Mouse (Mus musculus): Measurements from ENCODE around the gene Lcn6. TPM values are rescaled to one million over a fixed set of nuclear protein-coding genes. Genes with fewer than 3 reads are reported as not detected.

Gene Lcn6
- polyA plus RNA-seq (2015; fragmentation: Nextera tagmentation; extraction: Ambion mirVana) = not detected in 2 replicates

DNA sequence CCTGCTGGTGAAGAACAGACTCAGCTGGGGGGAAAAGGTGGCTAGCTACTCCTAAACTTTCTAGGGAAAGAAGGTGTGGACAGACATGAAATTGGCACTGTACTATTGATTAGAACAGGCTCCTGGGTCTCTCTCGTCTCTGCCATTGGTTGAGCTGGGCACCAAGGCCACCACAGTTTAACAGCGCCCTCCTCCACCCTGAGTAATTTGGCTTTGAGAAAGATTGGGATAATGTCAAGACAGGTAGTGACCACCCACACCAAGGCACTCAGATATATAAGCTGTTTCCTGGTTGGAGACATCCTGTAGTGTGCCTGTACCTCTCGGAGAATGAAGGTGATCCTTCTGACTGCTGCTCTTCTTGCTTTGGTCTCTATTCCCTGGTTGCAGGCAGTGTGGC lies at the start of gene Lcn6:
Lcn6 (plus strand) TSS at position 301 of the 400 bp plus-strand sequence.
- H3K27ac ChIP-seq = no peak within 1 kb of the TSS
- no peak within 1 kb of the TSS for H3K4me2 ChIP-seq
- no peaks in the 10 kb centered on the region for H3K9me3 ChIP-seq (replicated peaks)
- no peaks in the 10 kb centered on the region for H3K4me1 ChIP-seq
- H3K36me3 ChIP-seq (ENCODE audit: poor library complexity, severe bottlenecking) = no peaks in the 10 kb centered on the region
- no peak for ATAC-seq
- H3K4me3 ChIP-seq = no peak within 1 kb of the TSS
- H3K9ac ChIP-seq = no peak within 1 kb of the TSS
- 93% methylated on average over 3 of the region's 3 CpGs for WGBS
- no peaks in the 10 kb centered on the region for H3K27me3 ChIP-seq

DNA sequence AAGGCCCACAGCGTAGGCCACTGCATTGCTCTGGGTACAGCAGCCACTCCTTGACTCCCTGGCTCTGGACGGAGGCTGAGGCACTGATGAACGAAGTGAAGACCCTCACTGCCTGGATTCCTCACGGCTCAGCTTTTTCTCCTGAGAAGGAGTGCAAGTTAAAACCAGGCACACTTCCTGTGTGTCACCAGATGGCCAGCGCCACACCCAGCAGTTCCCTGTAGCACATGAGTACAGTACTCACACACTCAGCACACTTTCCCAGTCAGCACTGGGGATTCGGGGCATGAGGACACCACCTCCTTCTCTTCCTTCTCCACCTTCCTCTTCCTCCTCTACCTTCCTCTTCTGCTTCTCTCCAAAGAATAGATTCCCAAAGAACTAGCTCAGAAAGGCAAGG lies 48.8 kb upstream of the Lcn6 start, which contains the start of gene Fcna:
Fcna (minus strand) TSS at position 220 of the 400 bp plus-strand sequence.
- no peaks in the 10 kb centered on the region for H3K9me3 ChIP-seq (replicated peaks)
- H3K27me3 ChIP-seq = no peaks in the 10 kb centered on the region
- H3K27ac ChIP-seq = no peak within 1 kb of the TSS
- H3K4me3 ChIP-seq = no peak within 1 kb of the TSS
- no peak for ATAC-seq
- H3K4me2 ChIP-seq = no peak within 1 kb of the TSS
- no peak within 1 kb of the TSS for H3K9ac ChIP-seq
- WGBS = 82% methylated on average over 6 of the region's 6 CpGs
- H3K36me3 ChIP-seq (ENCODE audit: poor library complexity, severe bottlenecking) = no peaks in the 10 kb centered on the region
- no peaks in the 10 kb centered on the region for H3K4me1 ChIP-seq

DNA sequence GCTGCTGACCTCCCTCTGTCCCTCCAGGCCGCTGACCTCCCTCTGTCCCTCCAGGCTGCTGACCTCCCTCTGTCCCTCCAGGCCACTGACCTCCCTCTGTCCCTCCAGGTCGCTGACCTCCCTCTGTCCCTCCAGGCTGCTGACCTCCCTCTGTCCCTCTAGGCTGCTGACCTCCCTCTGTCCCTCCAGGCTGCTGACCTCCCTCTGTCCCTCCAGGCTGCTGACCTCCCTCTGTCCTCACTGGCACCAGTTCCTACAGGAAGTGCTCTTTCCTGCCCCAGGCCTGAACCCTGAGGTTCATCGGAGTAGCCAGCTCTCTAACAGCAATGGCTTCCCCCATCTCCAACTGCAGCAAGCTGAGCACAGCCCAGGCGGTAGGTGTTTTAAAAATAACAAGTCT lies 47.8 kb upstream of the Lcn6 start:
- no peak overlapping the region for H3K27ac ChIP-seq
- no peaks in the 10 kb centered on the region for H3K4me1 ChIP-seq
- no peak for ATAC-seq
- H3K9me3 ChIP-seq (replicated peaks) = no peaks in the 10 kb centered on the region
- WGBS = 59% methylated on average over 4 of the region's 4 CpGs
- no peak overlapping the region for H3K9ac ChIP-seq
- no peaks in the 10 kb centered on the region for H3K36me3 ChIP-seq (ENCODE audit: poor library complexity, severe bottlenecking)
- no peak overlapping the region for H3K4me3 ChIP-seq
- no peak overlapping the region for H3K4me2 ChIP-seq
- H3K27me3 ChIP-seq = no peaks in the 10 kb centered on the region

DNA sequence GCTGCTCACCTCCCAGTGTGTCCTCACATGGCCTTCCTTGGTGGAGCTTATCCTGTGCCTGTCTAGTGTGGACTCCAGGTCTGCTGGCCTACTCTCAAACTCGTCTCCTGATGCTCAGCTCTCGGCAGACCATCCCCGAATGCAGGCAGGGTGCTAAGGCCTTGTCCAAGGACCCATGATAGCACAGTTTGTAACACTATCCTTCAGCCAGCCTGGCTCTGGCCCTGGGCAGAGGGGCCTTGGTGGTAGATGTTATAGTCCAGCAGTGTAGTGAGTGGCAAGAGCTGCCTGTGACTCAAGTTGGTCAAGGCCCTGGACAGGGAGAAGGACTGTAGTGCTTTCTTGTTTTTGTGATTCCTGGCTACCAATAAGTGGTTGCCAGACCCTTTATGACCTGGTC lies 43.0 kb upstream of the Lcn6 start:
- Histone ChIP-seq H3K9me3 (replicated peaks) (no peaks in the 10 kb centered on the region), H3K9ac (no peak overlapping the region), H3K4me1 (no peaks in the 10 kb centered on the region), H3K4me2 (no peak overlapping the region), H3K27ac (no peak overlapping the region), H3K4me3 (no peak overlapping the region), H3K27me3 (no peaks in the 10 kb centered on the region), H3K36me3 (ENCODE audit: poor library complexity, severe bottlenecking) (no peaks in the 10 kb centered on the region)
- 73% methylated on average over 3 of the region's 3 CpGs for WGBS
- no peak for ATAC-seq

DNA sequence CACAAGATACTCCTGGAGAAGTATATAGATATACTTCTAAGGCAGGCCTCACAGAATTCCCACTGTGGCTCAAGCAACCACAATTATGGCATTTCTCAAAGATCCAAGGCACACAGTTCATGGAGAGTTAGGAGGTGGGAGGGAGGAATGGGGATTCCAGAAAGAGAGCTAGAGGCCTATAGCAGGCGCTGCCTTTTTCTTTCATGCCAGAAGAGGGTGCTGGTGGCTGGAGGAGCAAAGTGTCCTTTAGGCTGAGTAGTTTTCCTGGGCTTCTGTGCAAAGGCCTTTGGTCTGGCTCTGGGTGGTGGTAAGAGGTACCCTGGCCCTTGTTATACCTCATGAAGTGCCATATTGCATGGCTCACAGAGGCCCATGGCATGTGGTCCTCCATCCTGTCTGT lies 42.5 kb upstream of the Lcn6 start:
- Histone ChIP-seq H3K27ac (no peak overlapping the region), H3K9ac (no peak overlapping the region), H3K4me2 (no peak overlapping the region), H3K4me3 (no peak overlapping the region), H3K36me3 (ENCODE audit: poor library complexity, severe bottlenecking) (no peaks in the 10 kb centered on the region), H3K4me1 (no peaks in the 10 kb centered on the region), H3K9me3 (replicated peaks) (no peaks in the 10 kb centered on the region), H3K27me3 (no peaks in the 10 kb centered on the region)
- no peak for ATAC-seq
- 43% methylated on average over 1 of the region's 1 CpGs for WGBS

DNA sequence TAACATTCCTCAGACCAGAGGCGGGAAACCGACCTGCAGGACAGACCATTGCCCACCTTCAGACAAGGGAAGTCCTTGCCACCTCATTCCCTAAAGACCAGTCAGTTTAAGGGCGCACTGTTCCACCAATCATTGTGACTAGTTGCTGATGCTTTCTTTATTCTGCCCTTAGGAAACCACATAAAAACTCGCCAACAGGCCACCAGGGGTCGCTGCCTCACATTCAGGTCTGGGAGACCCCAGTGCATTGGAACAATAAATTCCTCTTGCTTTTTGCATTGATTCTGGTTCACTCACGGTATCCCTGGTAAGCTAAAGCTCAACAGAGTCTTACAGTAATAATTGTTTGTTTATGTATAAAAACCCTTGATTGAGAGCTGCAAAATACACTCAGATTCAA lies 36.7 kb upstream of the Lcn6 start:
- H3K9ac ChIP-seq = no peak overlapping the region
- no peaks in the 10 kb centered on the region for H3K36me3 ChIP-seq (ENCODE audit: poor library complexity, severe bottlenecking)
- H3K4me3 ChIP-seq = no peak overlapping the region
- WGBS = 15% methylated on average over 6 of the region's 6 CpGs
- no peaks in the 10 kb centered on the region for H3K4me1 ChIP-seq
- no peaks in the 10 kb centered on the region for H3K27me3 ChIP-seq
- H3K9me3 ChIP-seq (replicated peaks) = no peaks in the 10 kb centered on the region
- no peak overlapping the region for H3K4me2 ChIP-seq
- no peak for ATAC-seq
- H3K27ac ChIP-seq = no peak overlapping the region

DNA sequence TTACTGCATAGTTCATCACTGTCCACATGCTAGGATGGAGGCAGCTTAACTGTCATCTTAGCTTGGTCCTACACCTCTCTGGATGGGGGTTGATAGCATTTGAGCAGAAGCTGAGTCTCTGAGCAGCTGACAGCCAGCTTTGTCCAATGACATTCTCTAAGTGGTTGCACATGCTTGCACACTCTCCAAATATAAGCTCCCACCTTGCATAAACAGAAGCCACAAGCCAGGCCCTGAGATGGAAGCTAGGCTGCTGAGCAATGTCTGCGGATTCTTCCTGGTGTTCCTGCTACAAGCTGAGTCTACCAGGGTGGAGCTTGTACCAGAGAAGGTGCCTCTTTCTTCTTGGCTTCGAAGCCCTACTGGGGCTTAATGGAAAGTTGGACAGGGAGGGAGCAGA lies 23.7 kb upstream of the Lcn6 start, which contains the start of gene Lcn8:
Lcn8 (plus strand) TSS at position 219 of the 400 bp plus-strand sequence.
- Histone ChIP-seq H3K4me2 (no peak within 1 kb of the TSS), H3K4me1 (no peaks in the 10 kb centered on the region), H3K27ac (no peak within 1 kb of the TSS), H3K36me3 (ENCODE audit: poor library complexity, severe bottlenecking) (no peaks in the 10 kb centered on the region), H3K9ac (no peak within 1 kb of the TSS), H3K27me3 (no peaks in the 10 kb centered on the region), H3K4me3 (no peak within 1 kb of the TSS), H3K9me3 (replicated peaks) (no peaks in the 10 kb centered on the region)
- WGBS = 79% methylated on average over 2 of the region's 2 CpGs
- ATAC-seq = no peak

DNA sequence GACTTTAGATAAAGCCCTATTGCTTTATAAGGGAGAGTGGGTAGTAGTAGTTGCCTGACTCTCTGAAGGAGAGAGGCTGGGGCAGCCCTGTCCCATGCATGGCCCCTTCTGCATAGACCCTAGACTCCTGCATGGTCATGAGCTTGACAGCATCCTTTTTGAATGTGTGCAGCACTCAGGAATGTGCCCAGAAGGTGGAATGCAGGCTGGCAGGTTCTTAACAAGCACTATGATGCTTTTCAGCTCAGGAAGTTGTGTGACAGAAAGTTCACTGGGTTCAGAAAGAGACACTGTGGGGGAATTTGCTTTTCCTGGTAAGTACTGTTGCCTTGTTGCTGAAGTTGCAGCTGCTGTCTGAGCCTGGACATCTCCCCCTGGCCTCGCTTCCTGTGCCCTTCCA lies 22.1 kb upstream of the Lcn6 start:
- H3K4me3 ChIP-seq = no peak overlapping the region
- no peaks in the 10 kb centered on the region for H3K36me3 ChIP-seq (ENCODE audit: poor library complexity, severe bottlenecking)
- no peak overlapping the region for H3K4me2 ChIP-seq
- no peak overlapping the region for H3K9ac ChIP-seq
- H3K27ac ChIP-seq = no peak overlapping the region
- H3K9me3 ChIP-seq (replicated peaks) = no peaks in the 10 kb centered on the region
- no peaks in the 10 kb centered on the region for H3K27me3 ChIP-seq
- no peak for ATAC-seq
- H3K4me1 ChIP-seq = no peaks in the 10 kb centered on the region
- 71% methylated on average over 1 of the region's 1 CpGs for WGBS

DNA sequence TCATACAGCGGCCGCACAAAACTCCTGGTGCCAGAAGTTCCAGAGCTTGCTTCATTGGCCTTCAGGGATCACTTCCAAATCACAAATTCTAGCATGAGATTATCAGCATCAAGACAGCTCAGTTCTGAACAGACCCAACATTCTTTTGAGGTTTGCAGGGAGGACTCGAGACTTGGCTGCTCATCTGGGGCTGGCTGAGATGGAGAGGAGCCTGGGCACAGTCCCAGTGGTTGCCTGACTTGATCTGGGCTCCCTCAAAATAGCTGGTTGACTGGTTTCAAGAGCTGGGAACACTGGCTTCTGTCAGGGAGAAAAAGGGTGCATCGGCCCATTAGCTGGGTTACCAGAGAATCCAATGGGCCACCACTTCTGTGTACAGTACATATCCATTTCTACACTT lies 19.9 kb upstream of the Lcn6 start:
- H3K4me2 ChIP-seq = no peak overlapping the region
- H3K4me1 ChIP-seq = no peaks in the 10 kb centered on the region
- no peaks in the 10 kb centered on the region for H3K27me3 ChIP-seq
- H3K27ac ChIP-seq = no peak overlapping the region
- H3K36me3 ChIP-seq (ENCODE audit: poor library complexity, severe bottlenecking) = no peaks in the 10 kb centered on the region
- no peak overlapping the region for H3K4me3 ChIP-seq
- H3K9me3 ChIP-seq (replicated peaks) = no peaks in the 10 kb centered on the region
- no peak overlapping the region for H3K9ac ChIP-seq
- ATAC-seq = no peak
- WGBS = 82% methylated on average over 4 of the region's 4 CpGs

DNA sequence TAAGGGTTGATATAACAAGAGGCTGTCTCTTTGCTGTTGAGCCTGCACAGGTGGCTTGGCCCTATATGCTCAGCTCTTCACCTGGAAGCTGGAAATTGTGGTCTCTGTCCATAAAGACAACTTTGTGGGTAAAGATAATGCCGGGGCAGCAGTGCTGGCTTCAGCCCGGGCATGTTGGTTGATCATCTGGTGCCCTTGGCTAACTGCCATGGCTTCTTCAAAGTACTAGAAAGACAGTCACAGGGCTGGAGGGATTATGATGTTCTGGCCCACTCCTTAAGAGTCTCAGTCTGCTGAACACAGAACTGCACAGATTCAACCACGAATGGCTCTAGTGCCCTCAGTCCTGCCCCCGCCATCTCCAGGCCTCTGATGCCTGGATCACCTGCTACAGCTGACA lies 19.3 kb upstream of the Lcn6 start:
- Histone ChIP-seq H3K4me2 (no peak overlapping the region), H3K4me3 (no peak overlapping the region), H3K36me3 (ENCODE audit: poor library complexity, severe bottlenecking) (no peaks in the 10 kb centered on the region), H3K9ac (no peak overlapping the region), H3K4me1 (no peaks in the 10 kb centered on the region), H3K27me3 (no peaks in the 10 kb centered on the region), H3K27ac (no peak overlapping the region), H3K9me3 (replicated peaks) (no peaks in the 10 kb centered on the region)
- WGBS = 82% methylated on average over 4 of the region's 4 CpGs
- ATAC-seq = no peak

DNA sequence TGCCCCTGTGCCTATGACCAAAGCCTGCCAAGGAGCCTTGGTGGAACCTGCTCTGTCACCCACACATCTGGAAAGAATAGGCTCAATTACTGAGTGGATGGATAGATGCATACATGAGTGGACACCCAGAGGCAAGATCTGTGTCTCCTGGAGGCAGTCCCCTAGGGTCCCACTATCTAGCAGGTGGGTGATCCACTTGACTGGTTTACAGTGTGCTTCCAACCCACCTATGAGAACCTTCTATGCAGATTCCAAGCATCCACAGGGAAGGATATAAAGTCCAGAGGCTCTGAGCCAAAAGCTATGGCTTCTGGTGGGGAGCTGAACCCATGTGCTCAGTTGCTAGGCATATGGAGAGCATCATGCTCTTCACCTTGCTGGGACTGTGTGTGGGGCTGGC lies 18.9 kb upstream of the Lcn6 start, which contains the start of gene Lcn5:
Lcn5 (plus strand) TSS at position 301 of the 400 bp plus-strand sequence.
- H3K4me1 ChIP-seq = no peaks in the 10 kb centered on the region
- ATAC-seq = no peak
- H3K9me3 ChIP-seq (replicated peaks) = no peaks in the 10 kb centered on the region
- no peak within 1 kb of the TSS for H3K9ac ChIP-seq
- H3K27ac ChIP-seq = no peak within 1 kb of the TSS
- H3K4me3 ChIP-seq = no peak within 1 kb of the TSS
- H3K36me3 ChIP-seq (ENCODE audit: poor library complexity, severe bottlenecking) = no peaks in the 10 kb centered on the region
- H3K27me3 ChIP-seq = no peaks in the 10 kb centered on the region
- no peak within 1 kb of the TSS for H3K4me2 ChIP-seq

DNA sequence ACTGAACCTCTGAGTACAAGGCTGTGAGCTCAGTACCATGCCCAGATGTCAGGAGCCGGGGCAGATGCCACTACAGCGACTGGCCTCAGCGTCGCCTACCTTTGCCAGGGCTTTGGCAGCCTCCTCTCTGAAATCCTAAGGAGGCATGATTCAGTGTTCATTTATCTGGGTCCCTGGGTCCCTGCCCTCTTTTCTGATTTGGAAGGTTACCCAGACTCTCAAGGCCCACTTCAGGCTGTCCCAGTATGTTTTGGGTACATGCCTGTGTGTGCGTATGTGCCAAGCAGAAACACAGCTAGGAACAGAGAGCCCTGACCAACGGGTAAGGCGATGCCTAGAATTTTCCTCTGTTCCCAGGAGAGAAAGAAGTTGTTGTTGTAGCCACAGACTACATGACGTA lies 16.3 kb upstream of the Lcn6 start:
- Histone ChIP-seq H3K4me1 (no peaks in the 10 kb centered on the region), H3K9ac (no peak overlapping the region), H3K4me2 (no peak overlapping the region), H3K36me3 (ENCODE audit: poor library complexity, severe bottlenecking) (no peaks in the 10 kb centered on the region), H3K27ac (no peak overlapping the region), H3K9me3 (replicated peaks) (no peaks in the 10 kb centered on the region), H3K27me3 (no peaks in the 10 kb centered on the region), H3K4me3 (no peak overlapping the region)
- ATAC-seq = no peak
- 89% methylated on average over 8 of the region's 8 CpGs for WGBS

DNA sequence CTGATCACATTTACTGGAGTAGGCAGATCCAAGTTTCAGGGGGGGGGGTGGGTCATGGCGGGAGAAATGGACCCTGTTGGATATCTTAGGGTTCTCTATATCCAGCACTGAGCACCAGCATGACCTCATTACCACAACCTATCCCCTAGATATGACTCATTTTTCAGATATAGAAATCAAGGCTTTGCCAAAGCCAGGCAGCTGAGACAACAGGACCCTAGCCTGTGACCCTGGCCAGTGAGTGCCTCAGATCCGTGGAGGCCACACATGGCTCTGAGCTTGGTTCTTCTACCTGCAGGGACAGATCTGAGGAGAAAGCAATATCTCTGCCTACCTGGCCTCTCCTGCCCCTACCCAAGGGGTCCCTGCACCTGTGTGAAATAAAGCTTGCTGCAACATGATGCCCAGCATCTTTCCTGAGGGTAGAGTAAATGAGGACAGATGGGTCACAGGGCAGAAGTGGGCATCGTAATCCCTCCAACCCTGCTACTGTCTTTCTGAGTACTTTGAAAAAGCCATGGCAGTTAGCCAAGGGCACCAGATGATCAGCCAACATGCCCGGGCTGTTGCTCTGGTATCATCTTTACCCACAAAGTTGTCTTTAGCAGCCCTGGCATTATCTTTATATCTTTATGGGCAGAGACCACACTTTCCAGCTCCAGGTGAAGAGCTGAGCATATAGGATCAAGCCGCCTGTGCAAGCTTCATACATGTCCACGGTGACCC lies 15.2 kb upstream of the Lcn6 start:
- 83% methylated on average over 6 of the region's 6 CpGs for WGBS
- no peak overlapping the region for H3K4me3 ChIP-seq
- H3K9me3 ChIP-seq (replicated peaks) = no peaks in the 10 kb centered on the region
- H3K4me1 ChIP-seq = no peaks in the 10 kb centered on the region
- H3K27ac ChIP-seq = no peak overlapping the region
- no peak overlapping the region for H3K4me2 ChIP-seq
- no peaks in the 10 kb centered on the region for H3K36me3 ChIP-seq (ENCODE audit: poor library complexity, severe bottlenecking)
- H3K9ac ChIP-seq = no peak overlapping the region
- no peaks in the 10 kb centered on the region for H3K27me3 ChIP-seq
- no peak for ATAC-seq
